Mouse (Mus musculus): ENCODE data around the gene Fam126b. TPM values are rescaled to one million over a fixed set of nuclear protein-coding genes. Genes with fewer than 3 reads are reported as not detected.

Gene Fam126b
- polyA plus RNA-seq, 1 experiment from 2014 or later, result 6.2 TPM

DNA sequence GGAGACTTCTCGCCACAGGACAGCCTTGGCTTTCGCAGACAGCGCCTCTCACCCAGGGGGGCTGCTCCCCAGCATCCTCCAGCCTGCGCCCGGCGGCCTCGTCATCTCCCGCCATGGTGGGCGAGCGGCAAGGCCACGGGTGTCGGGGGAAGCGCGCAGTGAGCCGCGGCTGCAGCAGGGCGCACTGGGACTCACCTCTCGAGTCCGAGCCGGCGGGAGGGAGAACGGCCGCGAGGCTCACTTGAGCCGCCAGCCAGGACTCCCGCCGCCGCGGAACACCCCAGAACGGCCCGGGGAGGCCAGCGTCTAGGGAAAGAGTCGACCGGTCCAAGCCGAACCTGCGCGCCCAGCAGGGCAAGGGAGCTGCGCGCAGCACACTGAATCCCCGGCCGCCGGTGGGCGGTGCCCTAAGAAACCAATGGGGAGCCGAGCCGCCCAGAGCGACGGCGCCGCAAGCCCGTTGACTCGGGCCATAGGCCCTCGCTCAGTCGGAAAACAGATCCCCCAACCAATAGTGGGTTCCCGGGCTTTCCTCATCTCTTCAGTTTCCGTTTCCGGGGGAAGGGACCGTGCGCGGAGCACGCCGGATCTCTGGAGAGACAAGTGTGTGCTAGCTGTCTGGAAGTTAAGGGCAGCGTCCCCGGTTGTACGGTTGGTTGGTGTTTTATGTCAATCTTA, 81.4 kb downstream of the Fam126b start, which contains the start of gene Orc2:
Orc2 (minus strand) TSS at position 533 of the 678 bp plus-strand sequence.
- Histone ChIP-seq H3K4me1 (replicated peaks; ENCODE audit: control insufficient read depth, insufficient read depth, low read length) (no peaks in the 10 kb centered on the region), H3K9me3 (ENCODE audit: control insufficient read depth) (peaks cover 12% of the 10 kb centered on the region), H3K9ac (ENCODE audit: low read depth, low read length) (peak within 1 kb of the TSS; percentile 89), H3K4me2 (replicated peaks; ENCODE audit: low read depth) (peak within 1 kb of the TSS; percentile 98), H3K27me3 (replicated peaks; ENCODE audit: control insufficient read depth, insufficient read depth, low read length) (no peaks in the 10 kb centered on the region), H3K36me3 (ENCODE audit: control insufficient read depth, insufficient read depth) (peaks cover 8% of the 10 kb centered on the region), H3K27ac (ENCODE audit: low read depth, low read length) (peak within 1 kb of the TSS; percentile 64), H3K4me3 (ENCODE audit: low read depth, low read length) (peak within 1 kb of the TSS; percentile 92)
- peak; percentile 99 for ATAC-seq
- TF ChIP-seq CTCF (IDR thresholded peaks at IDR 0.05; ENCODE audit: low read depth), result no peak
- WGBS, result under 1% methylated on average over 63 of the region's 64 CpGs

DNA sequence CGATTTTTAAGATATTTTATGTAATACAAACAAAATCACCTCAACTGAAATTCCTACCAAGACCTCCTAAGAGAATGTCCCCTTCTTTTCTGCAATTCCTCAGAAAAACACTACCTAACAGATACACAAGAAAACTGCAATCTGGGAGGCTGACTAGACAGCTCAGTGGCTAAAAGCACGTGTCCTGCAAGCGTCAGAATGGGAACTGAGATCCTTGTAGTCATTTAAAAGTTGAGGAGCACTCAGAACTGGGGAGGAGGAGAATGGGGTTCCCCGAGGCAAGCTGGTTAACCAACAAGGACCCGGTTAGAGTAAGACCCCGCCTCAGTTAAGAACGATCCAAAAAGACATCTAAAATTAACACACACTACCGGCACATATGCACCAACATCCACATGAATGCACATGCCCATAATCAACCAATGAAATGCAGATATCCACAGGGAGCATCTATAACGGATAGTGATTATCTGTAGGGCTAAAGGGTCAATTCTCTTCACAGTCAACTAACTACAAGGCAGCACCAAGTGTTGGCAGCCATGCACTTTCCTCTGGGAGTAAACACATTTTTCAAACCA, 82.2 kb downstream of the Fam126b start:
- Histone ChIP-seq H3K27ac (ENCODE audit: low read depth, low read length) (no peak overlapping the region), H3K4me1 (replicated peaks; ENCODE audit: control insufficient read depth, insufficient read depth, low read length) (no peaks in the 10 kb centered on the region), H3K27me3 (replicated peaks; ENCODE audit: control insufficient read depth, insufficient read depth, low read length) (no peaks in the 10 kb centered on the region), H3K4me2 (replicated peaks; ENCODE audit: low read depth) (peak overlapping the region; percentile 98), H3K9ac (ENCODE audit: low read depth, low read length) (peak overlapping the region; percentile 89), H3K4me3 (ENCODE audit: low read depth, low read length) (peak overlapping the region; percentile 92), H3K9me3 (ENCODE audit: control insufficient read depth) (peaks cover 9% of the 10 kb centered on the region), H3K36me3 (ENCODE audit: control insufficient read depth, insufficient read depth) (peaks cover 11% of the 10 kb centered on the region)
- no peak for ATAC-seq
- TF ChIP-seq CTCF (IDR thresholded peaks at IDR 0.05; ENCODE audit: low read depth), result no peak
- 18% methylated on average over 9 of the region's 9 CpGs for WGBS

DNA sequence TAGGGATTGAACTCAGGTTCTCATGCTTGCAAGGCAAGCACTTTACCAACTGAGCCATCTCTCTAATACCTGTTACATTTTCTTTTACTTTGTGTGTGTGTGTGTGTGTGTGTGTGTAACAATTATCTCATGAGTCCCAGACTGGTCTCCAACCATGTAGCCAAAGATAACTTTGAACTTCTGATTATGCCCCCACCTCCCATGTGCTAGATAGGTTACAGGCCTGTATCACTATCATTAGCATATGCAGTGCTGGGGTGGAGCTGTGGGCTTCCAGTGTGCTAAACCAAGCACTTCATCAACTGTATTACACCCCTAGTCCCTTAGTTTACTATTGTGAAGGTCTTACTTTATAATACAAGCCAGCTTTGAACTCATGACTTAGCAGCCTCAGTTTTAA, 83.0 kb downstream of the Fam126b start:
- Histone ChIP-seq H3K36me3 (ENCODE audit: control insufficient read depth, insufficient read depth) (peaks cover 14% of the 10 kb centered on the region), H3K27me3 (replicated peaks; ENCODE audit: control insufficient read depth, insufficient read depth, low read length) (no peaks in the 10 kb centered on the region), H3K4me2 (replicated peaks; ENCODE audit: low read depth) (no peak overlapping the region), H3K4me1 (replicated peaks; ENCODE audit: control insufficient read depth, insufficient read depth, low read length) (no peaks in the 10 kb centered on the region), H3K9ac (ENCODE audit: low read depth, low read length) (no peak overlapping the region), H3K9me3 (ENCODE audit: control insufficient read depth) (peaks cover 9% of the 10 kb centered on the region), H3K4me3 (ENCODE audit: low read depth, low read length) (no peak overlapping the region), H3K27ac (ENCODE audit: low read depth, low read length) (no peak overlapping the region)
- no peak for TF ChIP-seq CTCF (IDR thresholded peaks at IDR 0.05; ENCODE audit: low read depth)
- no peak for ATAC-seq

DNA sequence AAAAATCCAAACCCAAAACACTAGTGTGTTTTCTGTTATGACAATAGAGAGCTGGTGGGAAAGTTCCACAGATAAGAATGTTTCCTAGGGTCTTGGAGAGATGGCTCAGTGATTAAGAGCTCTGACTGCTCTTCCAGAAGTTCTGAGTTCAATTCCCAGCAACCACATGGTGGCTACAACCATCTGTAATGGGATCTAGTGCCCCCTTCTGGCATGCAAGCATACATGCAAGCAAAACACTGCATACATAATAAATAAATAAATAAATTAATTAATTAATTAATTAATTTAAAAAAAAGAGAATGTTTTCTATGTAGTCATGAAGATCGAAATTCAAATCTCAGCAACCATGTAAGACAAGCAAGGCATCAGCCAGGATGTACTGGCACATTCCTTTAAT, 87.4 kb downstream of the Fam126b start:
- Histone ChIP-seq H3K9me3 (ENCODE audit: control insufficient read depth) (no peaks in the 10 kb centered on the region), H3K4me3 (ENCODE audit: low read depth, low read length) (no peak overlapping the region), H3K9ac (ENCODE audit: low read depth, low read length) (no peak overlapping the region), H3K4me2 (replicated peaks; ENCODE audit: low read depth) (no peak overlapping the region), H3K27ac (ENCODE audit: low read depth, low read length) (no peak overlapping the region), H3K4me1 (replicated peaks; ENCODE audit: control insufficient read depth, insufficient read depth, low read length) (no peaks in the 10 kb centered on the region), H3K36me3 (ENCODE audit: control insufficient read depth, insufficient read depth) (peaks cover 30% of the 10 kb centered on the region), H3K27me3 (replicated peaks; ENCODE audit: control insufficient read depth, insufficient read depth, low read length) (no peaks in the 10 kb centered on the region)
- whole genome bisulfite sequencing, result 94% methylated on average over 1 of the region's 1 CpGs
- no peak for ATAC-seq
- peak; percentile 29 for TF ChIP-seq CTCF (IDR thresholded peaks at IDR 0.05; ENCODE audit: low read depth)

DNA sequence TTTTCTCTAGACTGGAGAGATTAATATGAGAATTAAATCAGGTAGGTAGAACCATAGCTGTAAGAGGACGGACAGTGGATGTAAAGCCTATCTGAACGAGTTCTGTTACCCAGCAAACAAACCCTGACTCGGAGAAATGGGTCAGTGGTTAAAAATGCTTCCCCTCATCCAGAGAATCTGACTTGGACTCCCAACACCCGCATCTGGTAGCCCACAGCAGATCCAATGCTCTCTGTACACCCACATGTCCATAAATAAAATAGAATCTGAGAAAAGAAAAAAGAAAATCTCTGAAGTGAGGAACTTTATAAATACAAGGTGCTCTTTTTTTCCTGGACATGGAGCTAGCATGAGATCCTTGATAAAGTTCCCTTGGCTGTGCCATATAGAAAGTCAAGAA, 88.4 kb downstream of the Fam126b start:
- ATAC-seq, result no peak
- no peak overlapping the region for H3K27ac ChIP-seq (ENCODE audit: low read depth, low read length)
- no peaks in the 10 kb centered on the region for H3K9me3 ChIP-seq (ENCODE audit: control insufficient read depth)
- no peak overlapping the region for H3K9ac ChIP-seq (ENCODE audit: low read depth, low read length)
- H3K36me3 ChIP-seq (ENCODE audit: control insufficient read depth, insufficient read depth), result peaks cover 30% of the 10 kb centered on the region
- H3K4me1 ChIP-seq (replicated peaks; ENCODE audit: control insufficient read depth, insufficient read depth, low read length), result no peaks in the 10 kb centered on the region
- no peak for TF ChIP-seq CTCF (IDR thresholded peaks at IDR 0.05; ENCODE audit: low read depth)
- WGBS, result 90% methylated on average over 4 of the region's 4 CpGs
- no peak overlapping the region for H3K4me3 ChIP-seq (ENCODE audit: low read depth, low read length)
- H3K27me3 ChIP-seq (replicated peaks; ENCODE audit: control insufficient read depth, insufficient read depth, low read length), result no peaks in the 10 kb centered on the region
- no peak overlapping the region for H3K4me2 ChIP-seq (replicated peaks; ENCODE audit: low read depth)

DNA sequence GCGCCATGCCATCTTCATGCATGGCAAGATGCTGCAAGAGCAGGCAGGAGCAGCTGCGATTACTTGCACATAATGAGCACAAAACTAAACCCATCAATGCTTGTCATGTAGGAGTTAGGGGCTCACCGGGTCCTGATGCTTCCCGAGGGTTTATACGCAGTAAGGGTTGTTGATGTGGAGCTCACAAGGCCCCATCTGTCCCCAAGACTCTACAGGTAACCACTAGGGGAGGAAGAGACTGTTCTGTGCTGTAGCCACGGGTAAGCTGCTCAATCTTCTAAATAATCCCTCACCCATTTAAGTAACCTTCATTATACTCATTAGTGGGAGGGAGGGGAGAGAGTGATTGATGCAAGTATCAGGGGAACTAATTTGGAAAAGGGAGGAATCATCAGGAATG, 90.5 kb downstream of the Fam126b start:
- no peak for ATAC-seq
- Histone ChIP-seq H3K27ac (ENCODE audit: low read depth, low read length) (no peak overlapping the region), H3K36me3 (ENCODE audit: control insufficient read depth, insufficient read depth) (peaks cover 45% of the 10 kb centered on the region), H3K9me3 (ENCODE audit: control insufficient read depth) (no peaks in the 10 kb centered on the region), H3K4me3 (ENCODE audit: low read depth, low read length) (no peak overlapping the region), H3K4me1 (replicated peaks; ENCODE audit: control insufficient read depth, insufficient read depth, low read length) (no peaks in the 10 kb centered on the region), H3K9ac (ENCODE audit: low read depth, low read length) (no peak overlapping the region), H3K27me3 (replicated peaks; ENCODE audit: control insufficient read depth, insufficient read depth, low read length) (no peaks in the 10 kb centered on the region), H3K4me2 (replicated peaks; ENCODE audit: low read depth) (no peak overlapping the region)
- WGBS, result 95% methylated on average over 6 of the region's 6 CpGs
- TF ChIP-seq CTCF (IDR thresholded peaks at IDR 0.05; ENCODE audit: low read depth), result no peak

Data from intestine, postnatal 0 days (tissue).